Mouse (Mus musculus) limb, embryonic 11.5 days (tissue): ENCODE measurements around the gene Klhl2. TPM values are rescaled to one million over a fixed set of nuclear protein-coding genes. Genes with fewer than 3 reads are reported as not detected.

Experiments used
- ATAC-seq: fragments of 200-750 bp; cut with Nextera tagmentation; 2 replicates; pipeline ENCODE4 v1.8.0; 2017; ENCODE audit warnings: low read depth; ENCODE audit not compliant: insufficient number of reproducible peaks, low FRiP score, low TSS enrichment
- DNase-seq: peaks from one replicate; pipeline ENCODE4 v3.0.0-alpha.2; 2015; ENCODE audit warnings: low spot score
- H3K27ac ChIP-seq: fragments of 300-500 bp; sonication (generic); replicated peaks from 2 replicates; pipeline ENCODE4 v1.5.1; 2014; ENCODE audit warnings: low read depth, mild to moderate bottlenecking, low read length
- H3K27me3 ChIP-seq: fragments of 300-500 bp; sonication (generic); 2 replicates; pipeline ENCODE4 v1.6.1; 2014; ENCODE audit warnings: mild to moderate bottlenecking, low read length, mixed read lengths; ENCODE audit not compliant: control insufficient read depth, insufficient read depth
- H3K36me3 ChIP-seq: fragments of 300-500 bp; sonication (generic); 2 replicates; pipeline ENCODE4 v1.6.1; 2014; ENCODE audit warnings: mild to moderate bottlenecking, low read length, moderate library complexity, mixed read lengths; ENCODE audit not compliant: control insufficient read depth, insufficient read depth
- H3K4me1 ChIP-seq: fragments of 300-500 bp; sonication (generic); 2 replicates; pipeline ENCODE4 v1.6.1; 2014; ENCODE audit warnings: low read length, mixed read lengths; ENCODE audit not compliant: control insufficient read depth, insufficient read depth
- H3K4me2 ChIP-seq: fragments of 300-500 bp; sonication (generic); 2 replicates; pipeline ENCODE4 v1.6.1; 2014; ENCODE audit warnings: low read depth, mild to moderate bottlenecking, moderate library complexity; ENCODE audit not compliant: severe bottlenecking
- H3K4me3 ChIP-seq: fragments of 300-500 bp; sonication (generic); 2 replicates; pipeline ENCODE4 v1.5.1; 2014; ENCODE audit warnings: low read depth, low read length
- H3K9ac ChIP-seq: fragments of 300-500 bp; sonication (generic); 2 replicates; pipeline ENCODE4 v1.6.1; 2014; ENCODE audit warnings: mild to moderate bottlenecking, low read length
- H3K9me3 ChIP-seq: fragments of 300-500 bp; sonication (generic); 2 replicates; pipeline ENCODE4 v1.6.1; 2016; ENCODE audit warnings: low read length; ENCODE audit not compliant: control insufficient read depth
- WGBS: fragments of 180-500 bp; shearing (Covaris S2); extraction: QIAGEN DNeasy Blood & Tissue Kit; methylation state at CpG from one replicate; pipeline ENCODE4 v1.1.7; 2014; 5-methylcytosine and 5-hydroxymethylcytosine counted together
- polyA plus RNA-seq: library from polyadenylated mRNA; unstranded; fragments of >200 nt; fragmentation: Nextera tagmentation; extraction: Ambion mirVana; gene quantifications from 2 replicates; pipeline ENCODE4 v1.2.1, GENCODE M21; 2014

The Klhl2 gene
- polyA plus RNA-seq, 1 experiment from 2014 or later, result 12.0 TPM

DNA sequence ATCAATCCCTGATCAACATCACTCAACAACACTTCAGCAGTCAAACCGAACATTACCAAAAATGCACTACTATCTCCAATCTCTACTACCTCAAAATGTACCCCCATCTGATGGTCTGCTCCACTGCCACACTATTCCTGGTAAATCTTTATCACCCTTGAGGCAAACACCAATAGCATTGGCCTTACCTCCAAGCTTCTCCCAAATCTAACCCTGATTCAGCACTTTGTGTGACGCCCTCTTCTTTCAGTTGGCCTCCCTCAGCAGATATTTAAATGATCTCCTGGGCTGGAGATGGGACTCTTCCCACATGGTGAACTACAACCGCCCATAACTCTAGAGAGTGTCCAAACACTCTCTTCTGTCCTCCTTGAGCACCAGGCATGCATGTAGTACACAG is 51.3 kb downstream of the Klhl2 start:
- Histone ChIP-seq H3K9ac (no peak overlapping the region), H3K9me3 (no peaks in the 10 kb centered on the region), H3K4me1 (no peaks in the 10 kb centered on the region), H3K27me3 (no peaks in the 10 kb centered on the region), H3K36me3 (no peaks in the 10 kb centered on the region), H3K4me3 (no peak overlapping the region), H3K4me2 (no peak overlapping the region), H3K27ac (no peak overlapping the region)
- WGBS, result 90% methylated on average over 3 of the region's 3 CpGs
- DNase-seq (no peak), ATAC-seq (no peak)

DNA sequence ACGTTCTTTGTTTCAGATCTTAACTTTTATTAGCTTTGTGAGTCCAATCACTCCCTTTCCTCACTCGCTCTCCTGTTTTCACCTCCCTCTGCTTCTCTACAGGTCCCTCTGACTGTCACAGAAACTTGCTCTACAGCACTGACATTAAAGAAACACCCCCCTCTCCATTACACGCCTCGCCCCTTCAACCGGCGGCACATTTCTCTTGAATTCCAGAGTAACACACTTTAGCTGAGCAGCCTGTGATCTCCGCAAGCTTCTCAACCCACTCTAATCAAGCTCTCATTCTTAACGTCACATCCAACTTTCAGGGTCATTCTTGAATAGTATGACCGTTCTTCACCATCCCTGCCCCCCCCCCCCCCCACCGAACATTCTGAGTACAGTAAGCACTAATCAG is 52.1 kb downstream of the Klhl2 start:
- ATAC-seq, result no peak
- WGBS, result 91% methylated on average over 10 of the region's 10 CpGs
- Histone ChIP-seq H3K4me1 (no peaks in the 10 kb centered on the region), H3K4me3 (no peak overlapping the region), H3K9ac (no peak overlapping the region), H3K36me3 (no peaks in the 10 kb centered on the region), H3K9me3 (no peaks in the 10 kb centered on the region), H3K27ac (no peak overlapping the region), H3K4me2 (no peak overlapping the region), H3K27me3 (no peaks in the 10 kb centered on the region)
- no peak for DNase-seq

DNA sequence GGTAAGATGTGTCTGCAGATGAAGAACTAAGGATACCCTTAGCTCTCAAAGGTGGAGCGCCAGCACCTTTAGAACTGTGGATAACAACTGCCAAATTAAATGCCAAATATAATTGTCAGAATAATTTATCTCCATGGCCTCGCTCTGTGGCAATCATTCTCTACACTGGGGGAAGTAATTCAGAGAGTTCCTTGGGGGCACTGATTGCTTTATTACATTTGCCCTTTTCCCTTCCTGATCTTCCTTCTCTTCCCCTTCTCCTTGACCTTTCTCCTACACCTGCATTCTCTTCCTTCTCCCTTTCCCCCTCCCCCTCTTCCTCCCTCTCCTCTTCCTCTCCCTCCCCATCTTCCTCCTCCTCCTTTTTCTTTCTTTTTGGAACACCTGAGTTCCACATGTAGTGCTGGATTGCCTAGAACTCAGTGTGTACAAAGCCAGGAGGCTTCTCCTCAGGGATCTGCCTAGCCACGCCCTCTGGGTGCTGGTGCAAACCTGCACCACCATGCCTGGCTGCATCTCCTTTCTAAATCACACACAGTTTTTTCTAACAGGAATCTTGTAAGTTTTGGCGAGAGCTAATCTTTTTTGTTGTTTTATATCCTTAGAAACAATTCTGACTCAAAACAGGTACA is 58.5 kb downstream of the Klhl2 start:
- DNase-seq (no peak), ATAC-seq (no peak)
- H3K27me3 ChIP-seq, result no peaks in the 10 kb centered on the region
- no peak overlapping the region for H3K4me2 ChIP-seq
- H3K9ac ChIP-seq, result no peak overlapping the region
- no peaks in the 10 kb centered on the region for H3K4me1 ChIP-seq
- no peaks in the 10 kb centered on the region for H3K36me3 ChIP-seq
- no peaks in the 10 kb centered on the region for H3K9me3 ChIP-seq
- WGBS, result 85% methylated on average over 4 of the region's 4 CpGs
- no peak overlapping the region for H3K27ac ChIP-seq
- H3K4me3 ChIP-seq, result no peak overlapping the region

DNA sequence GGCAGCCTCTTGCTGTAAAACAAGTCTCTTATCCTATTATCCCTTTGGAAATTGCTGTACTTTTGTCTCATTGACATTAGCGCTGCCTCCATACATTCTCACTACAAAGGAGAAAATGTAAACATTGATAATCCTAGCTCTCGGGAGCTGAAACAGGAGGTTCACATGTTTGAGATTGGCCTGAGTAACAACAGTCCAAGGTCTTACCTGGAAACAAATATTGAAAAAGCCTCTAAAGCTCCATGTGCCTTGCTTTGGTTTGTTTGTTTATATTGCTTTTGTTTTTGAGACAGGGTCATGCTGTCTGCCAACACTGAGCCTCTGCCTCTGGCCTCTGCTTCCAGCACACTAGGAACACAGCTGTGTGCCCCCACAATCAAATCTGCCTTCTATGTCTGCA is 59.4 kb downstream of the Klhl2 start:
- 74% methylated on average over 2 of the region's 2 CpGs for WGBS
- Histone ChIP-seq H3K4me1 (no peaks in the 10 kb centered on the region), H3K9me3 (no peaks in the 10 kb centered on the region), H3K27me3 (no peaks in the 10 kb centered on the region), H3K4me2 (no peak overlapping the region), H3K9ac (no peak overlapping the region), H3K36me3 (no peaks in the 10 kb centered on the region), H3K4me3 (no peak overlapping the region), H3K27ac (no peak overlapping the region)
- ATAC-seq (no peak), DNase-seq (no peak)

DNA sequence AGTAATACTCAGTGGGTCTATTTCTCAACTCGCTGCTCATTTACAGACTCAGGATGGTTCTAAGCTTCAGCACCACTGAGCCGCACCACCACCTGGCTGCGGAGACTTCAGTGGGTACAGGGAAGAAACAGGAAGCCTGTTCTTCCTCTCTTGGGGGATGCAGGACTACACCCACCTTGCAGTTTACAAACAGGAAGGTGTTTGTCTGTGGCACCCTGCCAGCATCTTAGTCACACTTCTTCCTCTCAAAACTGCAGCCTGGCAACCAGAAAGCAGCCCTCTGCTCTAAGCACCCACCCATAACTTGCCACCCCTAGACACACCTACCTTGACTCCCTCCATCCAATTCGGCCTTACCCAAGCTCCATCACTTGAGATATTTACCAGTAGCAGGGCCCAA is 61.1 kb downstream of the Klhl2 start:
- no peak overlapping the region for H3K4me3 ChIP-seq
- no peak for DNase-seq
- H3K27ac ChIP-seq, result no peak overlapping the region
- H3K36me3 ChIP-seq, result no peaks in the 10 kb centered on the region
- H3K4me2 ChIP-seq, result no peak overlapping the region
- no peak overlapping the region for H3K9ac ChIP-seq
- 95% methylated on average over 4 of the region's 4 CpGs for WGBS
- no peaks in the 10 kb centered on the region for H3K4me1 ChIP-seq
- H3K27me3 ChIP-seq, result no peaks in the 10 kb centered on the region
- ATAC-seq, result no peak
- no peaks in the 10 kb centered on the region for H3K9me3 ChIP-seq

DNA sequence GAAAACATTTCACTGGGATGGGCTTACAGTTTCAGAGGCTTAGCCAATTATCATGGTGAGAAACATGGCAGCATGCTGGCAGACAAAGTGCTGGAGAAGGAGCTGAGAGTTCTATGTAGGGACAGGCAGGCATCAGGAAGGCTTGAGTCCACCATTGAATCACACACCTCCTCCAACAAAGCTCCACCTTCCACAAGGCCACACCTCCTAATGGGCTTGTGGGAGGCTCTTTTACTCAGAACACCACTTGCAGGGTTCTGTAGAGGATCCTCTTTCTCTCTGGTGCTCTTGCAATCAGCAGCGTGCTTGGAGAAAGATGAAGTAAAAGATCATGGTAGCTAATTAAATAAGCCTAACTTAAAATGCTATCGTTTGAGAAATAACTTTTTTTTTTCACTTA is 63.0 kb downstream of the Klhl2 start:
- no peaks in the 10 kb centered on the region for H3K4me1 ChIP-seq
- 91% methylated on average over 2 of the region's 2 CpGs for WGBS
- ATAC-seq (no peak), DNase-seq (no peak)
- no peak overlapping the region for H3K4me2 ChIP-seq
- no peak overlapping the region for H3K9ac ChIP-seq
- H3K36me3 ChIP-seq, result no peaks in the 10 kb centered on the region
- H3K27me3 ChIP-seq, result no peaks in the 10 kb centered on the region
- no peak overlapping the region for H3K27ac ChIP-seq
- no peaks in the 10 kb centered on the region for H3K9me3 ChIP-seq
- H3K4me3 ChIP-seq, result no peak overlapping the region

DNA sequence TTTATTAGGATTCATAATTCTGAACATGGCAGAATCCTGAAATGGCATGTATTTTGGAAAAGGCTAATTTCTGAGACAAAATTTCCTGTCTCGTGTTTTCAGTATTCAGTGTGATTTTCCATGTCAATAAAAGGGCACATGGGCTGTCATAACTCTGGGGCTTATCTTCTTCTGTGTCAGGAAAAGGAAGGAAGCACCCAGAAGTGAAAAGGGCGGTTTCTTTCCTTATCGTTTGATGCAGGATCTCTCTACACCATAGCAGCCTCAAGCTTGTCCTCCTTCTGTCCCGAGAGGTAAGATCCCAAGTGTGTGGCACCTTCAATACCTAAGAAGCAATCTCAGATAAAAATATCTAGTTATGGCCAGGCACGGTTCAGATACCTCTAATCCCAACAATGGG is 65.6 kb downstream of the Klhl2 start:
- WGBS, result 89% methylated on average over 5 of the region's 5 CpGs
- Histone ChIP-seq H3K9ac (no peak overlapping the region), H3K36me3 (no peaks in the 10 kb centered on the region), H3K27ac (no peak overlapping the region), H3K27me3 (no peaks in the 10 kb centered on the region), H3K4me2 (no peak overlapping the region), H3K4me1 (no peaks in the 10 kb centered on the region), H3K4me3 (no peak overlapping the region), H3K9me3 (no peaks in the 10 kb centered on the region)
- DNase-seq (no peak), ATAC-seq (no peak)

DNA sequence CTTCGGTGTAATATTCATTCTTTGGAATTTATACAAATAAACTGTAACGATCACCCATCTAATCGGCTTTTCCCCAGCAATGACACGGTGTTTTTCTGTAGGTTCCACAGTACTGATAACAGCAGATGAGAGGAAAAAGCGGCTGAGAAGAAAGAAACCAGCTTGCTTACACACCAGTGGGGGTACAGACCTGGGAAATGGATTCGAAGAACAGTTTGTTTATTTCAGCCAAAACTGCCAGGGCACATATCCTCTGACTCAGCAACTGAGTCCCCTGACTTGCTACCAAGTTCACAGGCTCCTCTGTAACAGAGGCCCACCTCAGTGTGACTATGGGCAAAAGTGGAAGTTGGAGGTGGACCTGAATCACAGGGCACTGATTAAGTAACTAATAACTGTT is 67.9 kb downstream of the Klhl2 start:
- DNase-seq (no peak), ATAC-seq (no peak)
- Histone ChIP-seq H3K36me3 (no peaks in the 10 kb centered on the region), H3K4me1 (no peaks in the 10 kb centered on the region), H3K27ac (no peak overlapping the region), H3K9me3 (no peaks in the 10 kb centered on the region), H3K27me3 (no peaks in the 10 kb centered on the region), H3K9ac (no peak overlapping the region), H3K4me2 (no peak overlapping the region), H3K4me3 (no peak overlapping the region)
- WGBS, result 94% methylated on average over 6 of the region's 6 CpGs

DNA sequence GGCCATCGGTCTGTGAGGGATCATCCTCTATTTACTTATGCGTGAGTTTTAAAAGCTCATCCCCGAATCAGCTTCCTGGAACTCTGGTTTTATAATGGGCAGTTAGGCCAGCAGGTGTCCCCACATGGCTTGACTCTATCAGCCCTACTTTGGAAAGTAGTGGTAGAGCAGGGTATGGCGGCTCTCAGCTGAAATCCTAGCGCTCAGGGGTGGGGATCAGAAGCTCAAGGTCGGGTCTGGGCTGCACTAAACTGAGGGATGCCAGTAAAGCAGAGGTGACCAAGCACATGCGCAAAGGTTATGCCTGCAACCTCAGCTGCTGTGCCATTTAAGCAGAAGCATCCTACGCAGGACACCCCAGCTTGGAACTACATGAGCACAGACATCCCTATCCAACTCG is 71.9 kb downstream of the Klhl2 start:
- no peaks in the 10 kb centered on the region for H3K27me3 ChIP-seq
- ATAC-seq (no peak), DNase-seq (no peak)
- H3K27ac ChIP-seq, result no peak overlapping the region
- no peaks in the 10 kb centered on the region for H3K36me3 ChIP-seq
- WGBS, result 73% methylated on average over 9 of the region's 9 CpGs
- H3K4me2 ChIP-seq, result no peak overlapping the region
- H3K9me3 ChIP-seq, result no peaks in the 10 kb centered on the region
- H3K4me1 ChIP-seq, result no peaks in the 10 kb centered on the region
- H3K4me3 ChIP-seq, result no peak overlapping the region
- H3K9ac ChIP-seq, result no peak overlapping the region
